In the genomic region with DNA sequence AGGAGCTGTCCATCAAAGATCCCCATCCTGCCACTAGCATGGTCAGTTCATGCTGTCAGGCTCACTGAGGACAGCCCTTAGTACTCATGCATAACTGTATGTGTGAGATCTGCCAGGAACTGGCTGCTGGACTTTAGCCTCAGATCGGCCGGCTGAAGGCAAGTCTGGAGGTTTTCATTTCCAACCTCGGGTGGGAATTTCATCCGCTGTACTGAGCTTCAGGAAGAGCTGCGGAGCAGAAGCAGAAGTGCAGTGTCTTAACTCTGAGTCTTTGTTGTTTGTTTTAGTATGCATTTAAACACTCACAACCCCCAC, we compare ENCODE assay signal across 11 mouse cellular contexts.
DNase-seq lines count a peak whose midpoint lies in the region; ATAC-seq and TF ChIP-seq lines count a peak whose summit lies in the region.
"Had no signal": no experiment of that assay in that cellular context is flagged by ENCODE, and none has a peak within 500 bp of the region (broad histone marks: within the 10 kb centered on the region; RNA-seq: fewer than 3 reads in every experiment).

No protein-coding gene starts in this region.

- no peaks in the 10 kb centered on the region for H3K79me2 ChIP-seq in liver, adult 2 months (ENCODE audit: control insufficient read depth, insufficient read depth, low read length)

- WGBS in liver, adult 2 months: 14% methylated on average over 5 of the region's 5 CpGs
- 12% methylated on average over 5 of the region's 5 CpGs for WGBS in liver, embryonic 12.5 days (ENCODE audit: insufficient replicate concordance)
- 2% methylated on average over 5 of the region's 5 CpGs for WGBS in hindbrain, embryonic 14.5 days

- no peak overlapping the region for H3K4me2 ChIP-seq in liver, embryonic 12.5 days
- H3K4me2 ChIP-seq in hindbrain, embryonic 14.5 days (replicated peaks): no peak overlapping the region; the same call in 1 of the 2 replicates

- H3K4me1 ChIP-seq in liver, adult 2 months (ENCODE audit: control insufficient read depth, insufficient read depth, low read length): no peaks in the 10 kb centered on the region
- peaks cover 12% of the 10 kb centered on the region for H3K4me1 ChIP-seq in liver, embryonic 12.5 days
- peaks cover 17% of the 10 kb centered on the region for H3K4me1 ChIP-seq in hindbrain, embryonic 14.5 days (replicated peaks; ENCODE audit: control insufficient read depth, insufficient read depth, low read length)

- no peaks in the 10 kb centered on the region for H3K27me3 ChIP-seq in liver, adult 2 months (ENCODE audit: control insufficient read depth, insufficient read depth, low read length)
- peaks cover 24% of the 10 kb centered on the region for H3K27me3 ChIP-seq in liver, embryonic 12.5 days (replicated peaks)
- H3K27me3 ChIP-seq in hindbrain, embryonic 14.5 days (ENCODE audit: control insufficient read depth, insufficient read depth, low read length): peaks cover 11% of the 10 kb centered on the region; the same call in 1 of the 2 replicates
- H3K27me3 ChIP-seq: CH12.LX had no signal

- no peak for TF ChIP-seq POLR2A in liver, adult 2 months (IDR thresholded peaks at IDR 0.05; ENCODE audit: extremely low read depth, insufficient read depth, low read length)

- intact Hi-C loops in left cerebral cortex, postnatal 36 days (cut with DNase I): no loop called here

- H3K36me3 ChIP-seq in liver, adult 2 months (ENCODE audit: control insufficient read depth, insufficient read depth, low read length): no peaks in the 10 kb centered on the region
- H3K36me3 ChIP-seq in liver, embryonic 12.5 days: no peaks in the 10 kb centered on the region
- no peaks in the 10 kb centered on the region for H3K36me3 ChIP-seq in hindbrain, embryonic 14.5 days (replicated peaks; ENCODE audit: control insufficient read depth, insufficient read depth)

- no peaks in the 10 kb centered on the region for H3K9me3 ChIP-seq in liver, embryonic 12.5 days (replicated peaks)
- no peaks in the 10 kb centered on the region for H3K9me3 ChIP-seq in hindbrain, embryonic 14.5 days (ENCODE audit: control insufficient read depth, low read length)

- H3K4me3 ChIP-seq in liver, adult 2 months (ENCODE audit: insufficient read depth, low read depth, low read length): no peak overlapping the region
- no peak overlapping the region for H3K4me3 ChIP-seq in liver, embryonic 12.5 days
- no peak overlapping the region for H3K4me3 ChIP-seq in hindbrain, embryonic 14.5 days (replicated peaks; ENCODE audit: low read length)

- no peak for TF ChIP-seq CTCF in liver, adult 2 months (IDR thresholded peaks at IDR 0.05; ENCODE audit: low read depth, low read length)

- H3K9ac ChIP-seq in liver, adult 2 months (ENCODE audit: low read depth, low read length): no peak overlapping the region
- H3K9ac ChIP-seq in liver, embryonic 12.5 days: no peak overlapping the region
- H3K9ac ChIP-seq in hindbrain, embryonic 14.5 days: peak overlapping the region; percentile 24; the same call in 1 of the 2 replicates
- H3K9ac ChIP-seq: liver, embryonic 14.5 days had no signal

- DNase-seq in liver, adult 2 months (ENCODE audit: extremely low read depth, low read depth, low spot score): peak; percentile 9
- DNase-seq in hindbrain, embryonic 14.5 days (ENCODE audit: low spot score): peak; percentile 41
- peak; percentile 48 to 61 for DNase-seq in kidney, postnatal 36 days
- DNase-seq in retina, embryonic 14.5 days (ENCODE audit: low spot score): peak; percentile 26
- DNase-seq in left cerebral cortex, postnatal 36 days (ENCODE audit: low spot score in 2 of 2): no peak
- no peak for DNase-seq in Muller cell, postnatal 12 days (ENCODE audit: inconsistent ontology term)
- no peak for DNase-seq in gastrocnemius, postnatal 25 days
- DNase-seq: adrenal gland, postnatal 36 days had no signal

- H3K27ac ChIP-seq in liver, adult 2 months (replicated peaks; ENCODE audit: insufficient read depth, low read depth, low read length): no peak overlapping the region
- no peak overlapping the region for H3K27ac ChIP-seq in liver, embryonic 12.5 days
- H3K27ac ChIP-seq in hindbrain, embryonic 14.5 days: no peak overlapping the region
- H3K27ac ChIP-seq: liver, embryonic 14.5 days had no signal

- ATAC-seq in liver, embryonic 12.5 days: no peak
- no peak for ATAC-seq in hindbrain, embryonic 14.5 days (ENCODE audit: low FRiP score)

Comparison
In these comparisons a context has a peak if more than half of its experiments do, and no peak if none do; other contexts are left out.
1. DNase-seq: peak in liver, adult 2 months (single experiment), hindbrain, embryonic 14.5 days (single experiment), kidney, postnatal 36 days (2 of 2) and retina, embryonic 14.5 days (single experiment); none in left cerebral cortex, postnatal 36 days (0 of 2), Muller cell, postnatal 12 days (single experiment) and gastrocnemius, postnatal 25 days (single experiment).